Mouse (Mus musculus): ENCODE measurements around the gene Gm20388. TPM values are rescaled to one million over a fixed set of nuclear protein-coding genes. Genes with fewer than 3 reads are reported as not detected.

Gene Gm20388
- polyA plus RNA-seq, 1 experiment from 2014 or later = 12.4 TPM

DNA sequence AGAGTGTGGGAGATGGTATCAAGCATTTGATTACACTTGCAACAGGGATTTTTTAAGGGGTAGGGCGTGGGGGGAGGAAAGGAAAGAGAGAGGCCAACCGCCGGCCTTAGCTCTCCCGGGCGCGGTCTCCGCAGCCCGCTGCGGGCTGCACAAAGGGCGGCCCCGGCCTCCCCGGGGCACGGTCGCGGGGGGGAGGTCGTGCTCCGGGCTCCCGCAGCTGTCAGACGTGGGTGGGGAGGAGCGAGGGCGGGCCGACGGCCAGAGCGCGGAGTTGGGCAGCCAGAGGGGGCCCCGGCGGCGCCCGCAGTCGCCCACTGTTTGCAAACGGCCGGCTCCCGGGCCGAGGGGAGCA lies 576.7 kb downstream of the Gm20388 start:
- no peaks in the 10 kb centered on the region for H3K36me3 ChIP-seq (ENCODE audit: control insufficient read depth, insufficient read depth, low read length)
- no peaks in the 10 kb centered on the region for H3K27me3 ChIP-seq (replicated peaks; ENCODE audit: control insufficient read depth, insufficient read depth, low read length)
- H3K4me2 ChIP-seq (ENCODE audit: low read length) = peak overlapping the region; percentile 94
- under 1% methylated on average over 30 of the region's 34 CpGs for WGBS
- H3K9ac ChIP-seq (ENCODE audit: low read depth, low read length) = peak overlapping the region; percentile 88
- H3K27ac ChIP-seq (ENCODE audit: low read depth, low read length) = peak overlapping the region; percentile 100
- ATAC-seq = peak; percentile 12
- H3K9me3 ChIP-seq (ENCODE audit: control insufficient read depth, low read length) = no peaks in the 10 kb centered on the region
- H3K4me1 ChIP-seq (ENCODE audit: control insufficient read depth, insufficient read depth, low read depth, low read length) = peaks cover 58% of the 10 kb centered on the region
- H3K4me3 ChIP-seq (ENCODE audit: low read length) = peak overlapping the region; percentile 83

DNA sequence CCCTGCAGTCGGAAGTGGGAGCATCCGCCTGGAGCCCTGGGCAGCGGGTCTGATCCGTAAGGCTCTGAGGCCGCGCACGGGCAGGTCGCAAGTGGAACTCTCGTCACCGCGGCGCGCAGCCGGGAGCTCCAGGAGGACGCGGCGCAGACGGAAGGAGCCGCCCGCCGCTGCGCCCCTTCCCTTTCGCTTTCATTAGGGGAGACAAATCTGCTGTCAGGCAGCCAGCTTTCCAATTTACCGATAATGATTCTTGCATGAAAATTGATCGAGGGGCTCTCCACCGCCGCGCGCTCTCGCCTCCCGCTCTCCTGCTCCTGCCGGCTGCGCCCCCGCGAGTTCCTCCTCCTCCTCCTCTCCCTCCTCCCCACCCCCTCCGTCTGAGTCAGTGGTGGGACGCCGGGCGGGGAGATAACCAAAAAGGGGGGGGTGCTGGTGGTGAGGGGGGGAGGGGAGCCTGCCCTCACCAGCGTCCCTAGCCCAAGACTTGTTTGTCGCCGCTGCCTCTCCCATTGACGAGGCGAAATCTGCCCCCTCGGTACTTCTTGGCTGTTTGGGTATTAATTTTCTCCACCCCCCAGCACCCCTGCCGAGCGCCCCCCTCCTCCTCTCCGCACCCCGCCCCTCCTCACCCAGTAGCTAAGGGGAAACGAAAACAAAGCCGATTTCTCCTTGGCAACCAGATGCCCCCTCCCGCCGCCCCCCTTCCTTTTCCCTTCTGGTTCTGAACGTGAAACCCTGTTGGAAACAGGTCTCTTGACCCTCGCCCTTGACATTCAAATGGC lies 577.3 kb downstream of the Gm20388 start:
- Histone ChIP-seq H3K27ac (ENCODE audit: low read depth, low read length) (peak overlapping the region; percentile 100), H3K4me1 (ENCODE audit: control insufficient read depth, insufficient read depth, low read depth, low read length) (peaks cover 63% of the 10 kb centered on the region), H3K27me3 (replicated peaks; ENCODE audit: control insufficient read depth, insufficient read depth, low read length) (no peaks in the 10 kb centered on the region), H3K36me3 (ENCODE audit: control insufficient read depth, insufficient read depth, low read length) (no peaks in the 10 kb centered on the region), H3K9ac (ENCODE audit: low read depth, low read length) (peak overlapping the region; percentile 88), H3K9me3 (ENCODE audit: control insufficient read depth, low read length) (no peaks in the 10 kb centered on the region), H3K4me3 (ENCODE audit: low read length) (peak overlapping the region; percentile 83), H3K4me2 (ENCODE audit: low read length) (peak overlapping the region; percentile 94)
- under 1% methylated on average over 47 of the region's 55 CpGs for WGBS
- peak; percentile 45 for ATAC-seq

DNA sequence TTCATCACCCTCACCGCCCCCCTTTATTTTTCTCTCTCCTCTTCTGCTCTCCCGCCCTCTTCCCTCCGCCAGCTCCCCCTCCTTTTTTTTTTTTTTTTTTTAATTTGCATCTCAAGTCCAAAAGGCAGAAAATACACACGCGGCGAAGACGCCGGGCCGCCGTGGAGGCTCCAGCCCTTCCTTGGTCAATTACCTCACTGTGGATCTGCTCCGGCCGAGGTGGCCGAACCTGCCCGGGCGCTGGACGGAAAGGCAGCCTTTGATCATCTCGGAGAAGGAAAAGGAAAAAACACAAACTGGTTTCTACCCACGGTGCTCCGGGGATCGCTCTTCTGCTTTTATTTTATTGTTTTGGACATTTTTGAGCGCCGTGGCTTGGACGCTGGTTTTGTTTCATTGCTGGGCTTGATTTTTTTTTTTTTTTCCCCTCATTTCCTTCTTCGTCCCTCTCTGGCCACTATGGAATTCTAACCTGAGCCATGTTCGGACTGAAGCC lies 578.0 kb downstream of the Gm20388 start:
- no peak for ATAC-seq
- Histone ChIP-seq H3K4me2 (ENCODE audit: low read length) (peak overlapping the region; percentile 94), H3K4me1 (ENCODE audit: control insufficient read depth, insufficient read depth, low read depth, low read length) (peaks cover 69% of the 10 kb centered on the region), H3K9ac (ENCODE audit: low read depth, low read length) (peak overlapping the region; percentile 88), H3K36me3 (ENCODE audit: control insufficient read depth, insufficient read depth, low read length) (no peaks in the 10 kb centered on the region), H3K9me3 (ENCODE audit: control insufficient read depth, low read length) (no peaks in the 10 kb centered on the region), H3K27ac (ENCODE audit: low read depth, low read length) (peak overlapping the region; percentile 100), H3K27me3 (replicated peaks; ENCODE audit: control insufficient read depth, insufficient read depth, low read length) (no peaks in the 10 kb centered on the region), H3K4me3 (ENCODE audit: low read length) (peak overlapping the region; percentile 83)
- WGBS = 0% methylated on average over 25 of the region's 25 CpGs

DNA sequence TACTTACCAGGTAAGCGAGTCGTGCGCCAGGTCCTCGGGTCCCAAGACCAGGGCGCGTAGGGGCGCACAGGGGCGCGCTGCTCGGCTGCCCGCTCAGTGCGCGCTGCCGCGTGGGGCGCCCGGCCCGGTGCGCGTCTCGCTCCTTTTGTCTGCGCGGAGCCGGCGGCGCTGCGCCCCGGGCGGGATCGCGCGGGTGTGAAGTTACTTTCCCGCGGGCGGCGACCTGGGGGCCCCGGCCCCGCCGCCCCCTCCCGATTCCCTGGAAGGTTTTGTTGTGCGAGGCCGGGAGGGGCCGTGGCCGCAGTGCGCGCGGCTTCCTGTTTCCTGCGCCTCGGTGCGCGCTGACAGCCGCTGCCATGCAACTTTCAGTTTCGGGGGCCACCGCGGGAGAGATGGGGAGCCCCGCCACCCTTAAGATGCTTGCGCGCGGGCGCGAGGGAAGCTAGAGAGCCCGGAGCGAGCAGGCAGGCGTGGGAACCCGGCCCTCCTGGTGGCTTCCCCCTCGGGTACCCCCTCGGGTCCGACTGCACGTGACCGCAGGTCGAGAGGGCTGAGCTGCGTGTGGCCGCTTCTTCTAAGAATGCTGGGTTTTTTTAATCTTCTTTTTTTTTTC lies 578.6 kb downstream of the Gm20388 start:
- WGBS = under 1% methylated on average over 63 of the region's 73 CpGs
- no peaks in the 10 kb centered on the region for H3K36me3 ChIP-seq (ENCODE audit: control insufficient read depth, insufficient read depth, low read length)
- ATAC-seq = no peak

DNA sequence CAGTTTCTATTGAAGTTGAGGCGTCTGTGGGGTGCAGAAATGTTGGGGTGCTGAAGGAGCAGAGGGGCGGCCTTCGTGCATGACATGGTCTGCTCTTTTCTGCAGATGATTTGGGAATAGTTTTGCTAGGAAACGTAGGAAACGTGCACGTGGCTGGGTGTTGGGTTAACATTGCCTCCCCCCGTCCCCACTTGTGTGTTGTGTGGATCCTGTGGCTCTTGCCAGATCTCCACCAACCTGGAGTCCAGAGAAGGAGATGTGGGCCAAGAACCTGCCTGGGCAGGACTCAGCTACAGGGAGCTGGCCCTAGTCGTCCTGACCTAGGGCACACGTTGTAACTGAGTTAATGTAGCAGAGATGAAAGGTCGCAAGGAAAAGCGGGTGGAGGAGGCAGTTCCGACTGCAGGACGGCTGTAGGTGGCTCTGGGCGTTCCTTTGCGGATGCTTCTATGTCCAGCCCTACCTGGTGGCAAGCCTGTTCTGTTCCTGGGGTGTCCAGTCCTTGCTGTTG lies 579.2 kb downstream of the Gm20388 start:
- ATAC-seq = no peak
- 3% methylated on average over 15 of the region's 15 CpGs for WGBS
- H3K36me3 ChIP-seq (ENCODE audit: control insufficient read depth, insufficient read depth, low read length) = no peaks in the 10 kb centered on the region

More for the DNA sequence above, 578.6 kb downstream of the Gm20388 start:
- peak overlapping the region; percentile 94 for H3K4me2 ChIP-seq (ENCODE audit: low read length)
- H3K9ac ChIP-seq (ENCODE audit: low read depth, low read length) = peak overlapping the region; percentile 88
- H3K4me1 ChIP-seq (ENCODE audit: control insufficient read depth, insufficient read depth, low read depth, low read length) = peaks cover 69% of the 10 kb centered on the region
- peak overlapping the region; percentile 100 for H3K27ac ChIP-seq (ENCODE audit: low read depth, low read length)
- no peaks in the 10 kb centered on the region for H3K27me3 ChIP-seq (replicated peaks; ENCODE audit: control insufficient read depth, insufficient read depth, low read length)
- H3K9me3 ChIP-seq (ENCODE audit: control insufficient read depth, low read length) = no peaks in the 10 kb centered on the region
- H3K4me3 ChIP-seq (ENCODE audit: low read length) = peak overlapping the region; percentile 83

DNA sequence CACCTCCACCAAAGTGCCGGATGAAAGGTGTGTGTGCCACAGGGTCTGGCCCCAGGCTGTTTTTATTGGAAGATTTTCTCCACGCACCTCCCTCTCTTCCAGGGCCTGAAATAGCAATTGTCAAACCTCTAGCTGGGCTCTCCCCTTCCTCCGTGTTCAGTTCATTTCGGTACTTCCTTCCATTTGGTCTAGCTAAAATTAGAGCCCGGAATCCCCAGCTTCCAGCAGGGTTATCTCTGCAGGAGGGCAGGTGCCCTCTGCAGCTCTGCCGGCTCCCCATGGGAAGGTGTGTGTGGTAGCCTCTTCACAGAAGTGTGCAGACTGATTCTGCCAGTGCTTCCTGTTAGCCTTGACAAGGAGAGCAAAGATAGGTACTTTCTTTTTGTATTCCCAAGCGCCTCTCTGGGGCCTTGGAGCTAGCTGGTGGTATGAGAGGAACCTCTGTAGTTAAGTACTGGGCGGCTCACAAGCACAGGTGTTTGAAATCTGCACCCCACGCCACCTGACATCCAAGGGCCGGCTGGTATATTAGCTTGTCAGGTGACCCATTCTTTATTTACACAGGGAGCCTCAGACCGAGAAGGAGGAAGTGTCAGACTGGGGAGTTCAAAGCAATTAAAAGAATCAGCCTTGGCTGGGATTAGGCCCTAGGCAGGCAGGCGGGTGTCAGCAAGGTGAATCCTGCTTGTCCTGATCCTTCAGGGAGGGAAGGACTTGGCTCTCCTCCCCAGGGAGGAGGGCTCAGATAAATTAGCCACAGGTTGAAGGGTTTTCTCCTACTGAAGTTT lies 579.9 kb downstream of the Gm20388 start:
- H3K4me1 ChIP-seq (ENCODE audit: control insufficient read depth, insufficient read depth, low read depth, low read length) = peaks cover 69% of the 10 kb centered on the region
- H3K9me3 ChIP-seq (ENCODE audit: control insufficient read depth, low read length) = no peaks in the 10 kb centered on the region
- no peaks in the 10 kb centered on the region for H3K27me3 ChIP-seq (replicated peaks; ENCODE audit: control insufficient read depth, insufficient read depth, low read length)
- H3K27ac ChIP-seq (ENCODE audit: low read depth, low read length) = peak overlapping the region; percentile 100
- 19% methylated on average over 12 of the region's 12 CpGs for WGBS
- H3K36me3 ChIP-seq (ENCODE audit: control insufficient read depth, insufficient read depth, low read length) = no peaks in the 10 kb centered on the region
- H3K9ac ChIP-seq (ENCODE audit: low read depth, low read length) = peak overlapping the region; percentile 88
- H3K4me2 ChIP-seq (ENCODE audit: low read length) = peak overlapping the region; percentile 94
- peak overlapping the region; percentile 83 for H3K4me3 ChIP-seq (ENCODE audit: low read length)
- no peak for ATAC-seq

More for the DNA sequence above, 579.2 kb downstream of the Gm20388 start:
- Histone ChIP-seq H3K4me2 (ENCODE audit: low read length) (peak overlapping the region; percentile 94), H3K27ac (ENCODE audit: low read depth, low read length) (peak overlapping the region; percentile 100), H3K27me3 (replicated peaks; ENCODE audit: control insufficient read depth, insufficient read depth, low read length) (no peaks in the 10 kb centered on the region), H3K4me1 (ENCODE audit: control insufficient read depth, insufficient read depth, low read depth, low read length) (peaks cover 69% of the 10 kb centered on the region), H3K4me3 (ENCODE audit: low read length) (peak overlapping the region; percentile 83), H3K9me3 (ENCODE audit: control insufficient read depth, low read length) (no peaks in the 10 kb centered on the region), H3K9ac (ENCODE audit: low read depth, low read length) (peak overlapping the region; percentile 88)

DNA sequence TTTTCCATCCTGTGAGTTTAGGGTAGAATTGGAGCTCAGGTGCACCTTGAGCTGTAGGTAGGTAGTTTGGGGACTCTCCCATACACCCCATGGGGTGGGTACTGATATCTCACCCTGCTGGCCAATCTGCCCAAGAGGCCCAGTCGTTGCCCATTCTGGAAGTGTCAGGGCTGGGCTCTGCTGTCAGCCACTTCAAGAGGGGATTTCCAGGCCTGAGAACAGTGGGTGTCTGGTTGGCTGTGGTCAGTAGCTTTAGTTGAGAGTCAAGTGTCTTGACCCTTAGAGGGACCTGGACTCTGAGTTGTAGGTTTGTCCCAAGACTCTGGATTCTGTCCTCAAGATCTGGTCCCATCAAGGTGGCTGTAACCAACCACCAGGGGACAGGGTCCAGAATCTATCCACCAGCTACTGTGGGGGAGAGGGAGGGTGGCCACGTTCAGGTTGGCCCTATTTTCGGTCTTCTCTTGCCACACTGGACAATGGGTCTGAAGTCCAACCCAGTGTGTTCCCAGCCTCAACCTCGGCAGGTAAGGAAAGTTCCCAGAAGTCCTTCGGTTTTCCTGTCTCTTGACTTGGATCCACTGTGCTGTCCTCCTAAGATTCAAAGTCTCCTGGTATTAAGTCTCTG lies 580.6 kb downstream of the Gm20388 start:
- Histone ChIP-seq H3K9ac (ENCODE audit: low read depth, low read length) (peak overlapping the region; percentile 88), H3K27ac (ENCODE audit: low read depth, low read length) (no peak overlapping the region), H3K4me3 (ENCODE audit: low read length) (peak overlapping the region; percentile 83), H3K4me1 (ENCODE audit: control insufficient read depth, insufficient read depth, low read depth, low read length) (peaks cover 62% of the 10 kb centered on the region), H3K27me3 (replicated peaks; ENCODE audit: control insufficient read depth, insufficient read depth, low read length) (no peaks in the 10 kb centered on the region), H3K9me3 (ENCODE audit: control insufficient read depth, low read length) (no peaks in the 10 kb centered on the region), H3K4me2 (ENCODE audit: low read length) (peak overlapping the region; percentile 94), H3K36me3 (ENCODE audit: control insufficient read depth, insufficient read depth, low read length) (no peaks in the 10 kb centered on the region)
- WGBS = 66% methylated on average over 5 of the region's 5 CpGs
- no peak for ATAC-seq

DNA sequence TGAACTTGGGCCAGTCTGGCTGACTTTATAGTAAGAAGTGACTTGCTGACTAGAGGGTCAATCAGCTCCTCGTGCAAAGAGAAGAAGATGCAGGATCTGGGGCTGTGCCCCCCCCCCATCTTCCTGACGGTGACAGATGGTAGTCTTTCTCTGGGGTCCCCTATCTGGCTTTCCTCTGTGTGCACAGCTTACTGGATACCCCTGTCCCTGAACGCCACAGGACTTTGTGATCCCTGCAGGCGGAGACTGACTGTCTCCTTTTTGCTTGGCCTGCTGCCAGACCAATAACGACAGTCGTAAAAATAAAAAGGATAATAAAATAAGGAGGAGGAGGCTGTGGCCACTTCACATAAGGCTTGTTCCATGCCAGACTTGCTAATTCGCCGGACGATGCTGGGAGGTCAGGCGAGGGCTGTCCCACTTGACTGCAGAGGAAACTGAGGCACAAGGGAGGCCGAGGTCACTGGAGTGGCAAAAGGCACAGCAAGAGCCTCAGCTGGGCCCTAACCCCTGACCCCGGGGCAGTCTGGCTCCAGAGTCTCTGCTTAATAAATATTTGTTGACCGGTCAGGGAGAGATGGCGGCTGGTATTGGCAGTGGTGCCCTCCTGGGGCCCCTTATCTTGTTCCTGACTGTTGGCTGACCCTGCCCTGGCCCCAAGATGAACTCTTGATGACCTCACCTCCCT lies 581.7 kb downstream of the Gm20388 start:
- peak overlapping the region; percentile 46 for H3K9ac ChIP-seq (ENCODE audit: low read depth, low read length)
- peak overlapping the region; percentile 94 for H3K4me2 ChIP-seq (ENCODE audit: low read length)
- H3K36me3 ChIP-seq (ENCODE audit: control insufficient read depth, insufficient read depth, low read length) = no peaks in the 10 kb centered on the region
- H3K9me3 ChIP-seq (ENCODE audit: control insufficient read depth, low read length) = no peaks in the 10 kb centered on the region
- 32% methylated on average over 14 of the region's 14 CpGs for WGBS
- no peak overlapping the region for H3K27ac ChIP-seq (ENCODE audit: low read depth, low read length)
- ATAC-seq = no peak
- H3K4me3 ChIP-seq (ENCODE audit: low read length) = peak overlapping the region; percentile 83
- no peaks in the 10 kb centered on the region for H3K27me3 ChIP-seq (replicated peaks; ENCODE audit: control insufficient read depth, insufficient read depth, low read length)
- peaks cover 62% of the 10 kb centered on the region for H3K4me1 ChIP-seq (ENCODE audit: control insufficient read depth, insufficient read depth, low read depth, low read length)
